Mouse (Mus musculus): ENCODE measurements around the gene Lpar1. TPM values are rescaled to one million over a fixed set of nuclear protein-coding genes. Genes with fewer than 3 reads are reported as not detected.

Gene Lpar1
- polyA plus RNA-seq, 1 experiment from 2014 or later, result 253 TPM

GRCm38 (mm10) chr4:58478564-58478963 lies 75.1 kb downstream of the Lpar1 start:
- no peak overlapping the region for H3K4me2 ChIP-seq
- H3K27me3 ChIP-seq, result no peaks in the 10 kb centered on the region
- no peak overlapping the region for H3K27ac ChIP-seq
- peaks cover 67% of the 10 kb centered on the region for H3K36me3 ChIP-seq
- 95% methylated on average over 1 of the region's 1 CpGs for WGBS
- no peaks in the 10 kb centered on the region for H3K4me1 ChIP-seq (replicated peaks)
- H3K4me3 ChIP-seq (replicated peaks), result no peak overlapping the region
- ATAC-seq (ENCODE audit: insufficient number of reproducible peaks, insufficient read depth, low FRiP score, low TSS enrichment, low read depth), result no peak
- H3K9me3 ChIP-seq, result peaks cover 1% of the 10 kb centered on the region; the same call in 1 of the 2 replicates
- H3K9ac ChIP-seq (replicated peaks), result no peak overlapping the region

GRCm38 (mm10) chr4:58477691-58478090 lies 76.0 kb downstream of the Lpar1 start:
- no peak for ATAC-seq (ENCODE audit: insufficient number of reproducible peaks, insufficient read depth, low FRiP score, low TSS enrichment, low read depth)
- H3K9me3 ChIP-seq, result no peaks in the 10 kb centered on the region
- no peak overlapping the region for H3K27ac ChIP-seq
- H3K4me3 ChIP-seq (replicated peaks), result no peak overlapping the region
- H3K4me1 ChIP-seq (replicated peaks), result no peaks in the 10 kb centered on the region
- H3K36me3 ChIP-seq, result peaks cover 64% of the 10 kb centered on the region
- H3K27me3 ChIP-seq, result no peaks in the 10 kb centered on the region
- WGBS, result 92% methylated on average over 8 of the region's 8 CpGs
- H3K9ac ChIP-seq (replicated peaks), result no peak overlapping the region
- no peak overlapping the region for H3K4me2 ChIP-seq

GRCm38 (mm10) chr4:58471203-58471910 lies 82.3 kb downstream of the Lpar1 start:
- H3K36me3 ChIP-seq, result peaks cover 33% of the 10 kb centered on the region
- no peaks in the 10 kb centered on the region for H3K9me3 ChIP-seq
- no peak overlapping the region for H3K4me2 ChIP-seq
- no peak overlapping the region for H3K4me3 ChIP-seq (replicated peaks)
- H3K9ac ChIP-seq (replicated peaks), result no peak overlapping the region
- 79% methylated on average over 4 of the region's 4 CpGs for WGBS
- H3K4me1 ChIP-seq (replicated peaks), result 0 out of 2 replicates have a peak, but pooled peaks cover 7% of the 10 kb centered on the region
- no peaks in the 10 kb centered on the region for H3K27me3 ChIP-seq
- ATAC-seq (ENCODE audit: insufficient number of reproducible peaks, insufficient read depth, low FRiP score, low TSS enrichment, low read depth), result no peak
- H3K27ac ChIP-seq, result 0 out of 2 replicates have a peak overlapping the region, but pooled peaks have one; percentile 45

- no peak for ATAC-seq (ENCODE audit: insufficient number of reproducible peaks, insufficient read depth, low FRiP score, low TSS enrichment, low read depth)
- H3K27me3 ChIP-seq, result no peaks in the 10 kb centered on the region
- H3K36me3 ChIP-seq, result peaks cover 19% of the 10 kb centered on the region
- H3K4me3 ChIP-seq (replicated peaks), result no peak overlapping the region
- H3K9me3 ChIP-seq, result no peaks in the 10 kb centered on the region
- H3K4me2 ChIP-seq, result no peak overlapping the region
- WGBS, result 95% methylated on average over 5 of the region's 5 CpGs
- no peak overlapping the region for H3K27ac ChIP-seq
- peaks cover 7% of the 10 kb centered on the region; the same call in 1 of the 2 replicates for H3K4me1 ChIP-seq (replicated peaks)
- H3K9ac ChIP-seq (replicated peaks), result no peak overlapping the region
Observed at GRCm38 (mm10) chr4:58469651-58470592, 83.8 kb downstream of the Lpar1 start.

GRCm38 (mm10) chr4:58469035-58469434 lies 84.7 kb downstream of the Lpar1 start:
- Histone ChIP-seq H3K27ac (no peak overlapping the region), H3K36me3 (peaks cover 13% of the 10 kb centered on the region; the same call in 1 of the 2 replicates), H3K27me3 (no peaks in the 10 kb centered on the region), H3K9ac (replicated peaks) (no peak overlapping the region), H3K4me1 (replicated peaks) (peaks cover 16% of the 10 kb centered on the region), H3K4me3 (replicated peaks) (no peak overlapping the region), H3K4me2 (no peak overlapping the region), H3K9me3 (no peaks in the 10 kb centered on the region)
- ATAC-seq (ENCODE audit: insufficient number of reproducible peaks, insufficient read depth, low FRiP score, low TSS enrichment, low read depth), result no peak
- 80% methylated on average over 7 of the region's 7 CpGs for WGBS

GRCm38 (mm10) chr4:58465586-58465985 lies 88.1 kb downstream of the Lpar1 start:
- no peak for ATAC-seq (ENCODE audit: insufficient number of reproducible peaks, insufficient read depth, low FRiP score, low TSS enrichment, low read depth)
- Histone ChIP-seq H3K9me3 (no peaks in the 10 kb centered on the region), H3K27me3 (no peaks in the 10 kb centered on the region), H3K4me2 (no peak overlapping the region), H3K4me1 (replicated peaks) (peaks cover 22% of the 10 kb centered on the region), H3K27ac (no peak overlapping the region), H3K4me3 (replicated peaks) (no peak overlapping the region), H3K36me3 (peaks cover 9% of the 10 kb centered on the region; the same call in 1 of the 2 replicates), H3K9ac (replicated peaks) (no peak overlapping the region)
- 92% methylated on average over 5 of the region's 5 CpGs for WGBS

- WGBS, result 83% methylated on average over 13 of the region's 13 CpGs
- no peak overlapping the region for H3K4me3 ChIP-seq (replicated peaks)
- no peak overlapping the region for H3K27ac ChIP-seq
- peaks cover 19% of the 10 kb centered on the region; the same call in 1 of the 2 replicates for H3K36me3 ChIP-seq
- H3K9ac ChIP-seq (replicated peaks), result no peak overlapping the region
- no peaks in the 10 kb centered on the region for H3K9me3 ChIP-seq
- no peak for ATAC-seq (ENCODE audit: insufficient number of reproducible peaks, insufficient read depth, low FRiP score, low TSS enrichment, low read depth)
- H3K4me2 ChIP-seq, result no peak overlapping the region
- H3K27me3 ChIP-seq, result no peaks in the 10 kb centered on the region
- peaks cover 22% of the 10 kb centered on the region for H3K4me1 ChIP-seq (replicated peaks)
Observed at GRCm38 (mm10) chr4:58464390-58465164, 89.1 kb downstream of the Lpar1 start.

- Histone ChIP-seq H3K4me1 (replicated peaks) (peaks cover 22% of the 10 kb centered on the region), H3K4me3 (replicated peaks) (no peak overlapping the region), H3K9ac (replicated peaks) (no peak overlapping the region), H3K4me2 (no peak overlapping the region), H3K27me3 (no peaks in the 10 kb centered on the region), H3K36me3 (peaks cover 26% of the 10 kb centered on the region; the same call in 1 of the 2 replicates), H3K9me3 (no peaks in the 10 kb centered on the region), H3K27ac (no peak overlapping the region)
- ATAC-seq (ENCODE audit: insufficient number of reproducible peaks, insufficient read depth, low FRiP score, low TSS enrichment, low read depth), result no peak
- WGBS, result 66% methylated on average over 5 of the region's 5 CpGs
Observed at GRCm38 (mm10) chr4:58462990-58463389, 90.7 kb downstream of the Lpar1 start.

- ATAC-seq (ENCODE audit: insufficient number of reproducible peaks, insufficient read depth, low FRiP score, low TSS enrichment, low read depth), result no peak
- H3K9me3 ChIP-seq, result no peaks in the 10 kb centered on the region
- no peak overlapping the region for H3K9ac ChIP-seq (replicated peaks)
- peaks cover 22% of the 10 kb centered on the region for H3K4me1 ChIP-seq (replicated peaks)
- H3K4me3 ChIP-seq (replicated peaks), result no peak overlapping the region
- no peaks in the 10 kb centered on the region for H3K27me3 ChIP-seq
- H3K4me2 ChIP-seq, result no peak overlapping the region
- WGBS, result 82% methylated on average over 2 of the region's 2 CpGs
- H3K36me3 ChIP-seq, result peaks cover 30% of the 10 kb centered on the region; the same call in 1 of the 2 replicates
- no peak overlapping the region for H3K27ac ChIP-seq
Observed at GRCm38 (mm10) chr4:58462586-58462985, 91.1 kb downstream of the Lpar1 start.

- no peak for ATAC-seq (ENCODE audit: insufficient number of reproducible peaks, insufficient read depth, low FRiP score, low TSS enrichment, low read depth)
- 75% methylated on average over 4 of the region's 4 CpGs for WGBS
Observed at GRCm38 (mm10) chr4:58453334-58453733, 100.4 kb downstream of the Lpar1 start.

More at GRCm38 (mm10) chr4:58453334-58453733, 100.4 kb downstream of the Lpar1 start:
- Histone ChIP-seq H3K36me3 (peaks cover 15% of the 10 kb centered on the region; the same call in 1 of the 2 replicates), H3K27ac (no peak overlapping the region), H3K27me3 (no peaks in the 10 kb centered on the region), H3K4me3 (replicated peaks) (no peak overlapping the region), H3K4me2 (no peak overlapping the region), H3K4me1 (replicated peaks) (no peaks in the 10 kb centered on the region), H3K9ac (replicated peaks) (no peak overlapping the region), H3K9me3 (no peaks in the 10 kb centered on the region; the same call in 1 of the 2 replicates)
